Mouse (Mus musculus) heart, adult 2 months (tissue): ENCODE results near the gene Ltbp3.

Experiments used
- CTCF ChIP-seq: fragments of 200-600 bp; IDR thresholded peaks from 2 replicates; pipeline ENCODE4 v1.8.1; 2022; ENCODE audit warnings: antibody characterized with exemption, mild to moderate bottlenecking, moderate library complexity
- EP300 ChIP-seq: fragments of 200-500 bp; IDR thresholded peaks from 2 replicates; pipeline ENCODE4 v1.6.1; 2011; ENCODE audit warnings: low read depth, low read length, control low read depth; ENCODE audit not compliant: insufficient read depth

DNA sequence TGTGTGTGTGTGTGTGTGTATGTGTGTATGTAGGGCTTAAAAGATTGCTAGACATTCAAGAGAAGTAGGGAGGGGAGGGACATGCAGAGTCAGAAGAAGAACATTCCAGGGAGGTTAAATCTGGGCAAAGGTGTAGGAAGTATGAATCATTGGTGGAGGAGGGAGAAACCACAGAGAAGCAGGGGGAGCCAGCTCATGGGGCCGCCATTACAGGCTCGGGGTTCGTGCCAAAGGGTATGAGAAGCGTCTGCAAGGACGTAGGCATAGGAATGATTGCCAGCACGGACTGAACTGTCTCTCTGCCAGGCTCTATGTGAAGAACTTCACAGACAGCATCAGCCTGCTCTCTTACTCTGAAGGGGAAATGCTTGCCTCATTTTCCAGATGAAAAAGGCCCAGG lies 8.8 kb downstream of the Ltbp3 start:
- no peak for TF ChIP-seq EP300
- TF ChIP-seq CTCF = no peak
